Mouse (Mus musculus) leukemia stem cell, adult 10-12 weeks (primary cell): ENCODE data around the gene Gm9046. TPM values are rescaled to one million over a fixed set of nuclear protein-coding genes. Genes with fewer than 3 reads are reported as not detected.

Experiments used
- polyA plus RNA-seq: library from polyadenylated mRNA; stranded (reverse); fragments of >175 nt; gene quantifications from 2 replicates; pipeline ENCODE4 v1.2.3, GENCODE M21; 2012; ENCODE audit warnings: low replicate concordance

Gm9046 gene
- polyA plus RNA-seq: not detected in 2 replicates

DNA sequence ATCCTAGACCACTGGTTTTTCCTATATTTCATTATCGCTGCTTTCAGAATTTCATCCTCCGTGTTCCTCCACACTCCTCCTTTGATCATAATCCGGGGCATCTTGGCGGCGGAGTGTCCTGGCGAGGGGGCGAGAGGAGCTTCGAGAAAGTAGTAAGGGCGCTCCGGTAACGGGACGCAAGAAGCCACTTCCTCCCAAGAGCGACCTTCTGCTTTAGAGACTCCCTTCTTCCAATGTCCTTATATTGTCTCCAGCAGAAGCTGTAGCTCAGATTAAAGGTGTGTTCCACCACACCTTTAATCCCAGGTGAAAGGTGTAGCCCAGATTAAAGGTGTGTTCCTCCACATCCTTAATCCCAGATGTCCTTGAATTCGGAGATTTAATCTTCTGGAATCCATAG, at the start of gene Gm9046:
Gene Gm9046, minus strand, starts transcription at position 101 of the 400 bp plus-strand sequence.

DNA sequence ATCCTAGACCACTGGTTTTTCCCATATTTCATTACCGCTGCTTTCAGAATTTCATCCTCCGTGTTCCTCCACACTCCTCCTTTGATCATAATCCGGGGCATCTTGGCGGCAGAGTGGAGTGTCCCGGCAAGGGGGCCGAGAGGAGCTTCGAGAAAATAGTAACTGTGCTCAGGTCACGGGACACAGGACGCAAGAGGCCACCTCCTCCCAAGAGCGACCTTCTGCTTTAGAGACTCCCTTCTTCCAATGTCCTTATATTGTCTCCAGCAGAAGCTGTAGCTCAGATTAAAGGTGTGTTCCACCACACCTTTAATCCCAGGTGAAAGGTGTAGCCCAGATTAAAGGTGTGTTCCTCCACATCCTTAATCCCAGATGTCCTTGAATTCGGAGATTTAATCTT, 10.9 kb upstream of the Gm9046 start, which contains the start of gene Gm9049:
Gene Gm9049, minus strand, starts transcription at position 101 of the 400 bp plus-strand sequence.

GRCm38 (mm10) chr10:118348579-118348978, 5.5 kb upstream of the Gm9046 start, which contains the start of gene Gm9048:
Gene Gm9048 (minus strand): TSS chr10:118348679.

GRCm38 (mm10) chr10:118337731-118338130, 5.3 kb downstream of the Gm9046 start, which contains the start of gene Gm9045:
Gene Gm9045 (minus strand): TSS chr10:118337831.

GRCm38 (mm10) chr10:118332308-118332707, 10.7 kb downstream of the Gm9046 start, which contains the start of gene Gm9044:
Gene Gm9044 (minus strand): TSS chr10:118332408.

DNA sequence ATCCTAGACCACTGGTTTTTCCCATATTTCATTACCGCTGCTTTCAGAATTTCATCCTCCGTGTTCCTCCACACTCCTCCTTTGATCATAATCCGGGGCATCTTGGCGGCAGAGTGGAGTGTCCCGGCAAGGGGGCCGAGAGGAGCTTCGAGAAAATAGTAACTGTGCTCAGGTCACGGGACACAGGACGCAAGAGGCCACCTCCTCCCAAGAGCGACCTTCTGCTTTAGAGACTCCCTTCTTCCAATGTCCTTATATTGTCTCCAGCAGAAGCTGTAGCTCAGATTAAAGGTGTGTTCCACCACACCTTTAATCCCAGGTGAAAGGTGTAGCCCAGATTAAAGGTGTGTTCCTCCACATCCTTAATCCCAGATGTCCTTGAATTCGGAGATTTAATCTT, 16.2 kb downstream of the Gm9046 start, which contains the start of gene Gm9040:
Gene Gm9040, minus strand, starts transcription at position 101 of the 400 bp plus-strand sequence.

GRCm38 (mm10) chr10:118294938-118295337, 48.1 kb downstream of the Gm9046 start, which contains the start of gene Iltifb:
Gene Iltifb (minus strand): TSS chr10:118295038.

Other genes starting within 250 kb of the Gm9046 start
- 9.1 and 28.1 TPM in 2 replicates for gene Mdm1, start 201.4 kb downstream of the Gm9046 start, polyA plus RNA-seq
- gene Il22, start 138.3 kb downstream of the Gm9046 start, polyA plus RNA-seq: not detected in 2 replicates
- not detected in 2 replicates for gene Gm32717, start 102.5 kb downstream of the Gm9046 start, polyA plus RNA-seq
- not detected in 2 replicates for gene Gm32802, start 84.6 kb downstream of the Gm9046 start, polyA plus RNA-seq
- gene Iltifb, start 48.2 kb downstream of the Gm9046 start, polyA plus RNA-seq: not detected in 2 replicates
- gene Gm9040, start 16.3 kb downstream of the Gm9046 start, polyA plus RNA-seq: not detected in 2 replicates
- not detected in 2 replicates for gene Gm9044, start 10.8 kb downstream of the Gm9046 start, polyA plus RNA-seq
- 0.33 TPM in 1 of 2 replicates, not detected in the other for gene Gm9045, start 5.4 kb downstream of the Gm9046 start, polyA plus RNA-seq
- not detected in 2 replicates for gene Gm9048, start 5.4 kb upstream of the Gm9046 start, polyA plus RNA-seq
- 0.33 TPM in 1 of 2 replicates, not detected in the other for gene Gm9049, start 10.8 kb upstream of the Gm9046 start, polyA plus RNA-seq
- gene Ifng, start 97.8 kb upstream of the Gm9046 start, polyA plus RNA-seq: not detected in 2 replicates